Mouse (Mus musculus): Measurements from ENCODE around the gene Pnck. TPM values are rescaled to one million over a fixed set of nuclear protein-coding genes. Genes with fewer than 3 reads are reported as not detected.
A peak's percentile ranks its signal among the peaks of the same experiment; 100 is the strongest.

Pnck gene
- polyA plus RNA-seq (2015; fragmentation: Nextera tagmentation; extraction: Ambion mirVana): 0.61 and 0.66 TPM in 2 replicates

DNA sequence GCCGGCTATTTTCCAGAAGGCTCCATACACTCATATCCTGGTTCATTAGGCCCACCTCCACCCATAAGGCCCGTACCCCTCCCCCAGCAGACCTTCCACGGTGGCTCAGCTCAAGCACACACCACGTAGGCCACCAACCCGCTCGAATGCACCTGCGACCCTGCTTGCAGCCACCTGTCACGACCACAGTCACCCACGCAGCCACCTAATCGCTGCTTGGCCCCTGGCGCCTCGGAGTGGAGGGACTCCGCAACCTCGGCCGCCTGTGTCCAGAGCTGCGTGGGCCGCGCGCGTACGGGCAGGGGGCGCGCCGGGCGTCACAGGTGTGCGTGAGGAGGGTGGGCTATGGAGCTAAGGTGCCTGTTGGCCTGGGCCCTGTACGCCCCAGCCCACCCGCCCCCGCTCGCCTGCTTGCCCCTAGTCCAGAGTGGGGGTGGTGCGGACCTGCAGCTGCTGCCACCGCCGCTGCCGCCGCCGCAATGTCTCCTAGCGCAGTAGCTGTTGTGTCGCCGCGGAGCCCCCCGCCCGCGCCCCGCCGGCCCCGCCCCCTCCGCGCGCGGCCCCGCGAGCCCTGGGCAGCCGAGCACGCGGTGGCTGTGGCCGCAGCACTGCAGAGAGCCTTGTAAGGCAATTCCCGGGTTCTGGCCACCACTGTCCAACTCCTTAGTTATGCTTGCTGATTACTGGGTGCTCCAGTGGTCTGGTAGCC is at the start of gene Pnck:
TSS of gene Pnck (minus strand) at position 543 of the 709 bp plus-strand sequence.
- no peak for DNase-seq
- ATAC-seq: peak; percentile 19; the same call in 1 of the 2 replicates
- Histone ChIP-seq H3K36me3 (replicated peaks; ENCODE audit: insufficient read depth, low read length) (no peaks in the 10 kb centered on the region), H3K27me3 (ENCODE audit: insufficient read depth, low read length) (no peaks in the 10 kb centered on the region), H3K4me1 (ENCODE audit: insufficient read depth) (no peaks in the 10 kb centered on the region), H3K4me2 (ENCODE audit: low read depth, low read length) (peak within 1 kb of the TSS; percentile 72), H3K9me3 (ENCODE audit: low read length) (no peaks in the 10 kb centered on the region), H3K4me3 (ENCODE audit: low read depth, low read length) (peak within 1 kb of the TSS; percentile 29), H3K27ac (ENCODE audit: low read depth) (no peak within 1 kb of the TSS), H3K9ac (replicated peaks) (no peak within 1 kb of the TSS)
- TF ChIP-seq CTCF (IDR thresholded peaks at IDR 0.05; ENCODE audit: low read depth) (no peak), EP300 (IDR thresholded peaks at IDR 0.05; ENCODE audit: low read depth) (no peak)
- 19% methylated on average over 28 of the region's 57 CpGs for WGBS (ENCODE audit: insufficient replicate concordance)

DNA sequence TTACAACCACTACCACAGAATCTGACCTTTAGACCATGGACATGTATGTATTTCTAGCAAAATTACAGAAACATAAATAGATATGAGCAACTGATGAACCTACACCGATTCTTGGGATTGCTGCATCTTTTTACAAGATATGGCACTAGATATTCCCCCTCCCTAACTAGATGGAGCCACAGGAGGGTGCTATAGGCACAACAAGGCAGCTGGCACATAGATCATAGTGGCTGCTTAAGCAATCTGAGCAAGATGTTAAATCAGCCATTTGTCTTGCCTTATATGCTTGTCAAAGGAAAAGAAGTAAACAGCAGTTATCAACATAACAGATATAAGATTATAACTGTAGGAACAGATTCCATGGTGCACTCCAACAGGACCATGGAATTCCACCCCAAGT is 40.6 kb upstream of the Pnck start:
- H3K4me1 ChIP-seq (ENCODE audit: insufficient read depth): no peaks in the 10 kb centered on the region
- 70% methylated on average over 1 of the region's 1 CpGs for WGBS (ENCODE audit: insufficient replicate concordance)

DNA sequence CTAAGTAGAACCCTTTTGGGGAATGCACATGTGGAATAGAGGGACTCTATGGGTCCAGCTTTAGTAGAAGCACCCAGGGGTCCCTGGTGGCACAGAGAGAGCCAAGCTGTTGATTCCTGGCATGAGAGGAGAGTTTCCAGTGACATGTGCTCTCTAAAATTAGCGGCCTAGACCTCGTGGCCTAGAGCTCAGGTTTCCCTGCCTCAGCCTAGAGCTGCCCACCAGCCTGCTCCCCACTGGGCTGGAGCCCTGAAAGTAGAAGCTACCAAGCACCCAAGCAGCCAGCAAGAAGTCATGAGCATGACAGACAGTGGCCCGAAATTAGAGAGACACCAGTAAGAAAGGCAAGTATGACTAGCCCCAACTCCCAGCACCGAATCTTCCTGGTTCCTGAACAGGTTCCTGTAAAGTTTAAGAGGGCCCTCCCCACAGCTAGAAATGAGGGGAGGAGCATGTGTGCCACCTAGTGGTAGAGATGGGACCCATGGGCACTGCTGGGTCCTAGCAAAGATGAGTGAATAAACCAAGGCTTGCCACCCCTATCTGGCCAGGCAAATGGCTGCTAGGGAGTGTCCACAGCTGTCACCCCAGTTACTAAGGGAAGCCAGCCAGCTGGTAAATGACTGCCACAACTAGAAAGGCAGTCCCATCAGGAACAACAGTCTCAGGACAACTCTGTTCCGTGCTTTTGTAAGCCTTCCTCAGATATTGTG is 31.2 kb upstream of the Pnck start:
- no peaks in the 10 kb centered on the region for H3K9me3 ChIP-seq (ENCODE audit: low read length)
- no peak overlapping the region for H3K4me2 ChIP-seq (ENCODE audit: low read depth, low read length)
- H3K36me3 ChIP-seq (replicated peaks; ENCODE audit: insufficient read depth, low read length): peaks cover 10% of the 10 kb centered on the region
- 58% methylated on average over 5 of the region's 5 CpGs for WGBS (ENCODE audit: insufficient replicate concordance)
- DNase-seq: peak; percentile 47
- no peak overlapping the region for H3K9ac ChIP-seq (replicated peaks)
- H3K4me3 ChIP-seq (ENCODE audit: low read depth, low read length): no peak overlapping the region
- H3K4me1 ChIP-seq (ENCODE audit: insufficient read depth): no peaks in the 10 kb centered on the region
- peak; percentile 77 for TF ChIP-seq CTCF (IDR thresholded peaks at IDR 0.05; ENCODE audit: low read depth)
- TF ChIP-seq EP300 (IDR thresholded peaks at IDR 0.05; ENCODE audit: low read depth): no peak
- peak; percentile 55 for ATAC-seq
- no peak overlapping the region for H3K27ac ChIP-seq (ENCODE audit: low read depth)
- H3K27me3 ChIP-seq (ENCODE audit: insufficient read depth, low read length): no peaks in the 10 kb centered on the region

More for the DNA sequence above, 40.6 kb upstream of the Pnck start:
- Histone ChIP-seq H3K4me2 (ENCODE audit: low read depth, low read length) (no peak overlapping the region), H3K9ac (replicated peaks) (no peak overlapping the region), H3K36me3 (replicated peaks; ENCODE audit: insufficient read depth, low read length) (peaks cover 4% of the 10 kb centered on the region; the same call in 1 of the 2 replicates), H3K27ac (ENCODE audit: low read depth) (no peak overlapping the region), H3K4me3 (ENCODE audit: low read depth, low read length) (no peak overlapping the region), H3K27me3 (ENCODE audit: insufficient read depth, low read length) (no peaks in the 10 kb centered on the region), H3K9me3 (ENCODE audit: low read length) (no peaks in the 10 kb centered on the region)
- DNase-seq: no peak
- peak; percentile 53 for TF ChIP-seq CTCF (IDR thresholded peaks at IDR 0.05; ENCODE audit: low read depth)
- no peak for TF ChIP-seq EP300 (IDR thresholded peaks at IDR 0.05; ENCODE audit: low read depth)
- ATAC-seq: no peak

DNA sequence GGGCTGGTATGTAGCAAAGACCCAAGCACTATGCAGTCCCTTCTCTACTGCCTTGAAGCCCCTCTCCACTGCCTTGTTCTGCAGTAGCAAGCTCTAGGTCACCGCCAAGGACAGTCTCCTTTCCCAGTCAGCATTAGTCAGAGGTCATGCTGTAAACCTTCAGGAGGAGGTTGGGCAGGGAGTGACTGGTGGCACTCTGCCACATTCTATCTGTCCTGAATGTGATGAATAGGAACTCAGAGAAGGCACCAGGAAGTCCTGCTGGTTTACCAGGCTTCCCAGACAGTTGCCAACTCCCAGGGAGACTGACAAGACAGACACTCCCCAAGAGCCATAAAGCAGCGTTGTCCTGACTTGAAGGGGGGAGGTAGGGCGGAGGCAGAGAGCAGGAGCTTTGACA is 25.7 kb upstream of the Pnck start:
- H3K27me3 ChIP-seq (ENCODE audit: insufficient read depth, low read length): no peaks in the 10 kb centered on the region
- TF ChIP-seq EP300 (IDR thresholded peaks at IDR 0.05; ENCODE audit: low read depth) (no peak), CTCF (IDR thresholded peaks at IDR 0.05; ENCODE audit: low read depth) (no peak)
- H3K9ac ChIP-seq (replicated peaks): no peak overlapping the region
- no peak overlapping the region for H3K4me3 ChIP-seq (ENCODE audit: low read depth, low read length)
- H3K4me2 ChIP-seq (ENCODE audit: low read depth, low read length): no peak overlapping the region
- no peaks in the 10 kb centered on the region for H3K9me3 ChIP-seq (ENCODE audit: low read length)
- no peaks in the 10 kb centered on the region for H3K4me1 ChIP-seq (ENCODE audit: insufficient read depth)
- no peak for DNase-seq
- peaks cover 10% of the 10 kb centered on the region for H3K36me3 ChIP-seq (replicated peaks; ENCODE audit: insufficient read depth, low read length)
- WGBS (ENCODE audit: insufficient replicate concordance): 65% methylated on average over 3 of the region's 3 CpGs
- no peak for ATAC-seq
- H3K27ac ChIP-seq (ENCODE audit: low read depth): no peak overlapping the region

DNA sequence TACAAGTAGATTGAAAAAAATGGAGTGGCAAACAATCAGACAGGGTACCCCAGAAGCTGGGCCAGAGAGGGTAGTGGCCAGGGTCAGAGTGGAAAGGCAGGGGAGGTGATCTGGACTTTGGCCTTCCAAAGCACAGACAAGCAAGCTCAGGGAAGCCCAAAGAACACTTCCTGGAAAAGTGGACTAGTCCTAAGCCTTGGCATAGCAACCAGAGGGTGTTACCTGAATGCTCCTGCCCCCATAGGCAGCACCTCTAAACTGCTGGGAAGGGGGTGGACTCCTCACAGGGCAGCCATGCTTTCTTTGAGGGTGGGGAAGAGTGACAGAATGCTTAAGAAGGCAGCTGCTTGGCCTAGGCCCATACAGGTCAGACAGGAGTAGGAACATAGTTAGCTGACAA is 25.1 kb upstream of the Pnck start:
- Histone ChIP-seq H3K4me3 (ENCODE audit: low read depth, low read length) (no peak overlapping the region), H3K36me3 (replicated peaks; ENCODE audit: insufficient read depth, low read length) (peaks cover 10% of the 10 kb centered on the region), H3K4me2 (ENCODE audit: low read depth, low read length) (no peak overlapping the region), H3K9ac (replicated peaks) (no peak overlapping the region), H3K9me3 (ENCODE audit: low read length) (no peaks in the 10 kb centered on the region), H3K27ac (ENCODE audit: low read depth) (no peak overlapping the region), H3K4me1 (ENCODE audit: insufficient read depth) (no peaks in the 10 kb centered on the region), H3K27me3 (ENCODE audit: insufficient read depth, low read length) (no peaks in the 10 kb centered on the region)
- TF ChIP-seq EP300 (IDR thresholded peaks at IDR 0.05; ENCODE audit: low read depth) (no peak), CTCF (IDR thresholded peaks at IDR 0.05; ENCODE audit: low read depth) (no peak)
- ATAC-seq: no peak
- no peak for DNase-seq

DNA sequence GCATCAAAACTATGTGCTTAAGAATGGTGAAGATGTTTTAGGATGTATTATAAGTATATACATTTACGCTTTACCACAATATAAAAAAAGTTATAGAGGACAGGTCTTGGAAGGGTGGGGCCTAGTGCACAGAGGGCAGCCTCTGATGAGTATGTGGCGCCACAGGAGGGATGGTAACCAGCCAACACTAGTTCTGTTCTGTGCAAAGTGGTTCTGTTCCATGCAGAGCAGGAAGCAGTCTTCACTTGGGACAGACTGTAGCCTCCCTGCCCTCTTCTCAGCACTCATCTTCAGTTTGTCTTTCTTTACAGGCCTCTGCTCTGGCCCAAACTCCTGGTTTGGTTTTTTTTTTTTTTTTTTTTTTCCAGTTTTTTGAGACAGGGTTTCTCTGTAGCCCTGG is 24.2 kb upstream of the Pnck start:
- 88% methylated on average over 2 of the region's 2 CpGs for WGBS (ENCODE audit: insufficient replicate concordance)
- no peaks in the 10 kb centered on the region for H3K27me3 ChIP-seq (ENCODE audit: insufficient read depth, low read length)
- no peak for TF ChIP-seq EP300 (IDR thresholded peaks at IDR 0.05; ENCODE audit: low read depth)
- TF ChIP-seq CTCF (IDR thresholded peaks at IDR 0.05; ENCODE audit: low read depth): no peak
- no peaks in the 10 kb centered on the region for H3K9me3 ChIP-seq (ENCODE audit: low read length)
- ATAC-seq: no peak
- no peak overlapping the region for H3K27ac ChIP-seq (ENCODE audit: low read depth)
- no peaks in the 10 kb centered on the region for H3K4me1 ChIP-seq (ENCODE audit: insufficient read depth)
- H3K4me3 ChIP-seq (ENCODE audit: low read depth, low read length): no peak overlapping the region
- H3K4me2 ChIP-seq (ENCODE audit: low read depth, low read length): no peak overlapping the region
- H3K9ac ChIP-seq (replicated peaks): no peak overlapping the region
- no peak for DNase-seq
- H3K36me3 ChIP-seq (replicated peaks; ENCODE audit: insufficient read depth, low read length): peaks cover 10% of the 10 kb centered on the region
